Mouse (Mus musculus) CH12.LX (cell line): ENCODE measurements around the gene Ap4b1. TPM values are rescaled to one million over a fixed set of nuclear protein-coding genes. Genes with fewer than 3 reads are reported as not detected.

Experiments used
- DNase-seq: peaks from one replicate; pipeline ENCODE4 v3.0.0-alpha.2; 2013; ENCODE audit errors: extremely low read depth
- H3K27ac ChIP-seq: 2 replicates; pipeline ENCODE4 v1.5.1; 2012; ENCODE audit warnings: low read depth, mild to moderate bottlenecking, control low read depth, moderate library complexity; ENCODE audit not compliant: insufficient read depth
- H3K27me3 ChIP-seq: replicated peaks from 2 replicates; pipeline ENCODE3; 2012; ENCODE audit warnings: inconsistent platforms
- H3K36me3 ChIP-seq, 2 experiments: replicated peaks in 1 of 2; 2 replicates each; pipeline versions ENCODE3 to v1.6.1; 2012; ENCODE audit warnings: inconsistent platforms in 1 of 2, low read length in 1 of 2, mild to moderate bottlenecking in 1 of 2, mixed read lengths in 1 of 2, moderate library complexity in 1 of 2; ENCODE audit not compliant: control insufficient read depth in 1 of 2, insufficient read depth in 1 of 2
- H3K4me1 ChIP-seq, 2 experiments: 2 replicates each; pipeline ENCODE4 v1.6.1; 2012; ENCODE audit warnings: inconsistent platforms in 1 of 2, moderate library complexity in 1 of 2; ENCODE audit not compliant: insufficient read depth in 2 of 2, control insufficient read depth in 1 of 2
- H3K4me2 ChIP-seq: 2 replicates; pipeline ENCODE4 v1.6.1; 2012; ENCODE audit warnings: low read depth, mild to moderate bottlenecking, control low read depth; ENCODE audit not compliant: poor library complexity, insufficient read depth, severe bottlenecking
- H3K4me3 ChIP-seq, 3 experiments: fragments of 150-350 bp in 1 of 3; sonication (generic) in 1 of 3; replicated peaks in 1 of 3; 2 replicates each; pipeline versions ENCODE3 to v1.5.1; 2011 to 2012; ENCODE audit warnings: low read depth in 2 of 3, low read length in 2 of 3, mild to moderate bottlenecking in 2 of 3, moderate library complexity in 2 of 3, control low read depth in 1 of 3, improper control_type of control experiment in 1 of 3, inconsistent platforms in 1 of 3, mixed read lengths in 1 of 3; ENCODE audit not compliant: poor library complexity in 1 of 3
- H3K79me2 ChIP-seq: replicated peaks from 2 replicates; pipeline ENCODE4 v1.6.1; 2012; ENCODE audit warnings: mild to moderate bottlenecking, moderate library complexity; ENCODE audit not compliant: control insufficient read depth, poor library complexity, insufficient read depth, severe bottlenecking; ENCODE audit errors: extremely low read depth
- H3K9ac ChIP-seq: 2 replicates; pipeline ENCODE4 v1.6.1; 2012; ENCODE audit warnings: low read depth, mild to moderate bottlenecking, control low read depth, moderate library complexity; ENCODE audit not compliant: insufficient read depth
- H3K9me3 ChIP-seq: replicated peaks from 2 replicates; pipeline ENCODE3; 2012; ENCODE audit warnings: low read length, inconsistent platforms, mixed read lengths
- CHD2 ChIP-seq: IDR thresholded peaks from 2 replicates; pipeline ENCODE4 v1.6.1; 2011; ENCODE audit warnings: low read length, improper control_type of control experiment
- E2F4 ChIP-seq: IDR thresholded peaks from 2 replicates; pipeline ENCODE4 v1.6.1; 2011; ENCODE audit warnings: low read depth, low read length, improper control_type of control experiment; ENCODE audit not compliant: insufficient replicate concordance
- ELF1 ChIP-seq: IDR thresholded peaks from 2 replicates; pipeline ENCODE4 v1.6.1; 2014; ENCODE audit warnings: low read depth, mild to moderate bottlenecking, inconsistent platforms, low read length, improper control_type of control experiment
- EP300 ChIP-seq: IDR thresholded peaks from 2 replicates; pipeline ENCODE4 v1.6.1; 2011; ENCODE audit warnings: low read length, improper control_type of control experiment
- ETS1 ChIP-seq: conservative IDR thresholded peaks from 2 replicates; pipeline ENCODE4 v1.6.1; 2012; ENCODE audit warnings: low read depth, mild to moderate bottlenecking, inconsistent platforms, low read length, improper control_type of control experiment, moderate library complexity
- IRF4 ChIP-seq: IDR thresholded peaks from 2 replicates; pipeline ENCODE4 v1.6.1; 2014; ENCODE audit warnings: low read depth, mild to moderate bottlenecking, inconsistent platforms, low read length, improper control_type of control experiment
- MAX ChIP-seq: IDR thresholded peaks from 2 replicates; pipeline ENCODE4 v1.6.1; 2011; ENCODE audit warnings: low read length, improper control_type of control experiment
- MXI1 ChIP-seq: IDR thresholded peaks from 2 replicates; pipeline ENCODE4 v1.6.1; 2011; ENCODE audit warnings: mild to moderate bottlenecking, low read depth, low read length, improper control_type of control experiment
- NRF1 ChIP-seq: IDR thresholded peaks from 2 replicates; pipeline ENCODE4 v1.6.1; 2014; ENCODE audit warnings: low read depth, mild to moderate bottlenecking, inconsistent platforms, low read length, improper control_type of control experiment, moderate library complexity
- PAX5 ChIP-seq: IDR thresholded peaks from 2 replicates; pipeline ENCODE4 v1.6.1; 2012; ENCODE audit warnings: low read length, inconsistent platforms, mixed read lengths
- POLR2AphosphoS2 ChIP-seq: IDR thresholded peaks from 2 replicates; pipeline ENCODE4 v1.6.1; 2011; ENCODE audit warnings: low read depth, low read length, improper control_type of control experiment
- RCOR1 ChIP-seq: conservative IDR thresholded peaks from 2 replicates; pipeline ENCODE4 v1.6.1; 2012; ENCODE audit warnings: low read depth, mild to moderate bottlenecking, inconsistent platforms, low read length, improper control_type of control experiment
- SIN3A ChIP-seq: IDR thresholded peaks from 2 replicates; pipeline ENCODE4 v1.6.1; 2012; ENCODE audit warnings: low read length, improper control_type of control experiment, inconsistent platforms
- TBP ChIP-seq: conservative IDR thresholded peaks from 2 replicates; pipeline ENCODE4 v1.6.1; 2011; ENCODE audit warnings: low read depth, low read length, improper control_type of control experiment
- UBTF ChIP-seq: IDR thresholded peaks from 2 replicates; pipeline ENCODE4 v1.6.1; 2012; ENCODE audit warnings: low read depth, mild to moderate bottlenecking, inconsistent platforms, low read length, improper control_type of control experiment, moderate library complexity
- dilution Hi-C: fragments of 300-500 bp; cut with MboI; formaldehyde crosslinking; loops from 2 replicates; pipeline ENCODE4 v1.14.3; 2020; ENCODE audit warnings: low sequenced_read_pairs; ENCODE audit not compliant: extremely low pct_unique_long_range_greater_than_20kb, extremely low pct_ligation_motif_present
- in situ Hi-C: fragments of 300-500 bp; cut with MboI; formaldehyde crosslinking; loops from 3 replicates; pipeline ENCODE4 v1.14.3; 2019; ENCODE audit warnings: low sequenced_read_pairs, low pct_ligation_motif_present, low pct_unique_long_range_greater_than_20kb, mixed read lengths
- polyA plus RNA-seq: library from polyadenylated mRNA; unstranded; fragments of >175 nt; gene quantifications from 2 replicates; pipeline ENCODE4 v1.2.1, GENCODE M21; 2012; ENCODE audit warnings: low read depth; ENCODE audit not compliant: insufficient read length
- total RNA-seq, 2 experiments: library from RNA; depleted of rRNA; stranded (reverse); fragments of 300-350 nt in 1 of 2; fragments of >200 nt in 1 of 2; gene quantifications; 2 replicates each; pipeline ENCODE4 v1.2.3; 2012 to 2014

The Ap4b1 gene
- total and polyA plus RNA-seq, 3 experiments = 19.8 to 31.9 (median 23.1) TPM

DNA sequence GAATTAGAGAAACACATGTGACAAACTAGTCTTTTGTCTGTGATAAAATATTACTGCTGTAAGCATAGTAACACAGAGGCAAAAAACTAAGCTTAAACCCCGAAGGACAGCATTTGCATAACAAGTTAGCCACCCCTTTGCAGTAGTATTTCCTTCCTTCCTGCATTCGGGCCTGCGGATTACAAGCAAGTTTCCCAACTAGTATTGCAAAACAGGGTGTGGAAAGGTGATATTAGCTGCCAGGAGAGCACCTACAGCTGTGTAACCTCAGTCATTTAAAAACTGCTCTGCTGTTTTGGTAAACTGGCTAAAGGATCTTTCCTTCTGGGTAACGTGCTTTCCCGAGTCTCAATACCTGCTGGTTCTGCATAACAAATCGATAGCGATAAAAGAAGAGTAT, 22.1 kb upstream of the Ap4b1 start:
- no peaks in the 10 kb centered on the region for H3K27me3 ChIP-seq
- peaks cover 85% of the 10 kb centered on the region for H3K79me2 ChIP-seq
- H3K4me3 ChIP-seq = no peak overlapping the region
- H3K9me3 ChIP-seq = no peaks in the 10 kb centered on the region
- peaks cover 0 to 3% of the 10 kb centered on the region in 2 experiments for H3K36me3 ChIP-seq
- peak overlapping the region; percentile 68; the same call in 1 of the 2 replicates for H3K4me2 ChIP-seq
- no peak for DNase-seq
- peaks cover 9 to 68% of the 10 kb centered on the region in 2 experiments for H3K4me1 ChIP-seq
- in situ Hi-C loops (loop anchor here (5.0 kb wide), 1 partner anchor 35 kb away; no protein-coding TSS in a partner anchor), dilution Hi-C loops (no loop called here)
- 0 out of 2 replicates have a peak, but pooled peaks have one; percentile 10 for TF ChIP-seq ETS1
- TF ChIP-seq PAX5 = no peak
- TF ChIP-seq NRF1 = no peak
- no peak for TF ChIP-seq E2F4
- peak; percentile 55; the same call in 1 of the 2 replicates for TF ChIP-seq EP300
- no peak for TF ChIP-seq UBTF
- H3K27ac ChIP-seq = peak overlapping the region; percentile 43
- no peak overlapping the region for H3K9ac ChIP-seq

DNA sequence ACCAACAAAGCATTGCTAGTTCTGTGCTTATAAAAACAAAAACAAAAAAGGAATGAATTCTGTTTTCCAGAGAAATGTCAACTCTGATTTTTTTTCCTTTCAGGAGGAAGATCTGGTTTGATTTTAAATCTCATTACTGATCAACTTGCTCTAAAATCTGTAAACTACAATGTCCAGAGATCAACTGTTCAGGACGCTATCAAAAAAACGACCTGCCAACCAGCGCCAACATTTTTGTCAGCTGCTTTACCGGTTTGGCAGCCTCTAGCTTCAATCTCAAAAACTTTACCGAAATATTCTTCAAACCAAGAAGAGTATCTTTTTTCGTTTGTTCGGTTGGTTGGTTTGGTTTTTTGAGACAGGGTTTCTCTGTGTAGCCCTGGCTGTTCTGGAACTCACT, 20.2 kb upstream of the Ap4b1 start:
- Histone ChIP-seq H3K27me3 (no peaks in the 10 kb centered on the region), H3K36me3 (peaks cover 0 to 3% of the 10 kb centered on the region in 2 experiments), H3K4me3 (peak overlapping the region; percentile 89 to 98 (median 93)), H3K79me2 (peaks cover 67% of the 10 kb centered on the region), H3K9ac (peak overlapping the region; percentile 83), H3K4me1 (peaks cover 11 to 66% of the 10 kb centered on the region in 2 experiments; a peak in 3 of 4 replicates), H3K4me2 (peak overlapping the region; percentile 82), H3K9me3 (no peaks in the 10 kb centered on the region), H3K27ac (peak overlapping the region; percentile 52; the same call in 1 of the 2 replicates)
- dilution Hi-C loops = no loop called here
- in situ Hi-C loops = loop anchor here (5.0 kb wide), 1 partner anchor 37 kb away; no protein-coding TSS in a partner anchor
- DNase-seq = no peak
- TF ChIP-seq SIN3A (0 out of 2 replicates have a peak, but pooled peaks have one; percentile 5), CHD2 (no peak), IRF4 (no peak), PAX5 (no peak), ELF1 (no peak), TBP (no peak), POLR2AphosphoS2 (no peak)
- TF ChIP-seq, all 38 proteins: peak for 1

DNA sequence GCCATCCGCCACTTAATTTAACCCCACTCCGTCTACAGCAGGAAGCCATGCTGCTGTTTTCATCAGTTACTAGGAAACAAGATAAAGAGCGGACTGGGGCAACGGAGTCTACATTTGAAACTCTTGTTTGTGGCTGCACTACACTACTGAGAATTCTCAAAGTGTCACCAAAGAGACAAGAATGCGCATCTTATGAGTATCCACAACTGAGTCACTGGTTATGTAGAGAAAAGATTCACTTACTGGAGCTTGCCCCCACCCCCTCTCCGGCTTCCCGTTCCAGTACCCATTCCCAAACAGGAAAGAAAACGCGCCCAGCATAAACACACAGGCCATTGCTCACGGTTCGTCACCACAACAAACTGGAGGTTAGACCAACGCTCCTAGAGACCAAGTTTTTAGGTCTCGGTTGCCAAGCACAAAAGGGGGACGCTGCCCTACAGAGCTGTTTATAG, 19.4 kb upstream of the Ap4b1 start:
- DNase-seq = no peak
- in situ Hi-C loops = loop anchor here (5.0 kb wide), 1 partner anchor 38 kb away; no protein-coding TSS in a partner anchor
- Histone ChIP-seq H3K4me2 (peak overlapping the region; percentile 82), H3K79me2 (peaks cover 59% of the 10 kb centered on the region), H3K27ac (peak overlapping the region; percentile 83), H3K4me1 (peaks cover 11 to 59% of the 10 kb centered on the region in 2 experiments; a peak in 3 of 4 replicates), H3K4me3 (peak overlapping the region; percentile 89 to 98 (median 93)), H3K9me3 (no peaks in the 10 kb centered on the region), H3K36me3 (peaks cover 0 to 3% of the 10 kb centered on the region in 2 experiments), H3K9ac (peak overlapping the region; percentile 83), H3K27me3 (no peaks in the 10 kb centered on the region)
- dilution Hi-C loops = no loop called here
- peak; percentile 15; the same call in 1 of the 2 replicates for TF ChIP-seq SIN3A
- no peak for TF ChIP-seq RCOR1
- TF ChIP-seq MAX = no peak
- TF ChIP-seq MXI1 = 0 out of 2 replicates have a peak, but pooled peaks have one; percentile 7
